Mouse (Mus musculus) midbrain, embryonic 10.5 days (tissue): ENCODE measurements at regions not wholly inside any gene's neighbourhood (a gene's known extent, or its start where the extent isn't known, plus 50 kb on each side); places are given as distances from the start of the nearest gene placed in this dataset.

Source experiments
- DNase-seq: peaks from one replicate; pipeline ENCODE4 v3.0.0-alpha.2; 2017; ENCODE audit warnings: low spot score
- H3K27ac ChIP-seq: fragments of 300-500 bp; sonication (generic); replicated peaks from 2 replicates; pipeline ENCODE4 v1.5.1; 2016; ENCODE audit warnings: mild to moderate bottlenecking
- H3K27me3 ChIP-seq: fragments of 300-500 bp; sonication (generic); 2 replicates; pipeline ENCODE4 v1.6.1; 2016; ENCODE audit warnings: low read depth, mild to moderate bottlenecking; ENCODE audit not compliant: poor library complexity, severe bottlenecking
- H3K36me3 ChIP-seq: fragments of 300-500 bp; sonication (generic); 2 replicates; pipeline ENCODE4 v1.6.1; 2016; ENCODE audit warnings: mild to moderate bottlenecking, moderate library complexity
- H3K4me1 ChIP-seq: fragments of 300-500 bp; sonication (generic); 2 replicates; pipeline ENCODE4 v1.6.1; 2016
- H3K4me3 ChIP-seq: fragments of 300-500 bp; sonication (generic); 2 replicates; pipeline ENCODE4 v1.5.1; 2016; ENCODE audit warnings: mild to moderate bottlenecking, moderate library complexity
- H3K9me3 ChIP-seq: fragments of 300-500 bp; sonication (generic); replicated peaks from 2 replicates; pipeline ENCODE4 v1.6.1; 2016; ENCODE audit warnings: mild to moderate bottlenecking
- WGBS: fragments of 180-500 bp; shearing (Covaris S2); methylation state at CpG from one replicate; pipeline ENCODE4 v1.1.7; 2016; 5-methylcytosine and 5-hydroxymethylcytosine counted together

- no peaks in the 10 kb centered on the region for H3K36me3 ChIP-seq
These were observed 53.9 kb upstream of the Cdkn3 start for GRCm38 (mm10) chr14:46706462-46706861.

GRCm38 (mm10) chr14:46704316-46704751, 56.0 kb upstream of the Cdkn3 start:
- Histone ChIP-seq H3K36me3 (no peaks in the 10 kb centered on the region), H3K27ac (no peak overlapping the region; the same call in 1 of the 2 replicates), H3K9me3 (no peaks in the 10 kb centered on the region), H3K27me3 (peaks cover 8% of the 10 kb centered on the region; the same call in 1 of the 2 replicates), H3K4me1 (0 out of 2 replicates have a peak, but pooled peaks cover 2% of the 10 kb centered on the region), H3K4me3 (no peak overlapping the region)
- DNase-seq: no peak
- 75% methylated on average over 9 of the region's 9 CpGs for WGBS

More at GRCm38 (mm10) chr14:46706462-46706861, 53.9 kb upstream of the Cdkn3 start:
- Histone ChIP-seq H3K27ac (no peak overlapping the region), H3K27me3 (peaks cover 8% of the 10 kb centered on the region; the same call in 1 of the 2 replicates), H3K4me1 (peaks cover 10% of the 10 kb centered on the region), H3K9me3 (no peaks in the 10 kb centered on the region), H3K4me3 (no peak overlapping the region)
- 87% methylated on average over 4 of the region's 4 CpGs for WGBS
- DNase-seq: no peak

- DNase-seq: peak; percentile 59
- WGBS: 34% methylated on average over 17 of the region's 17 CpGs
- Histone ChIP-seq H3K9me3 (no peaks in the 10 kb centered on the region), H3K36me3 (no peaks in the 10 kb centered on the region), H3K4me3 (no peak overlapping the region), H3K4me1 (0 out of 2 replicates have a peak, but pooled peaks cover 2% of the 10 kb centered on the region), H3K27ac (no peak overlapping the region), H3K27me3 (peaks cover 8% of the 10 kb centered on the region; the same call in 1 of the 2 replicates)
These were observed 57.5 kb upstream of the Cdkn3 start for GRCm38 (mm10) chr14:46702669-46703435.

GRCm38 (mm10) chr14:46692571-46692970, 67.8 kb upstream of the Cdkn3 start:
- H3K9me3 ChIP-seq: no peaks in the 10 kb centered on the region
- no peak overlapping the region for H3K27ac ChIP-seq
- 94% methylated on average over 7 of the region's 7 CpGs for WGBS
- peaks cover 7% of the 10 kb centered on the region for H3K4me1 ChIP-seq
- no peak for DNase-seq
- no peak overlapping the region for H3K4me3 ChIP-seq
- no peaks in the 10 kb centered on the region for H3K27me3 ChIP-seq
- no peaks in the 10 kb centered on the region for H3K36me3 ChIP-seq

GRCm38 (mm10) chr14:46692067-46692466, 68.3 kb upstream of the Cdkn3 start:
- 82% methylated on average over 2 of the region's 2 CpGs for WGBS
- Histone ChIP-seq H3K9me3 (no peaks in the 10 kb centered on the region), H3K4me3 (no peak overlapping the region), H3K27me3 (no peaks in the 10 kb centered on the region), H3K36me3 (no peaks in the 10 kb centered on the region), H3K4me1 (peaks cover 7% of the 10 kb centered on the region), H3K27ac (no peak overlapping the region)
- no peak for DNase-seq

- Histone ChIP-seq H3K4me3 (no peak overlapping the region), H3K4me1 (no peaks in the 10 kb centered on the region), H3K27me3 (no peaks in the 10 kb centered on the region), H3K27ac (no peak overlapping the region), H3K36me3 (no peaks in the 10 kb centered on the region), H3K9me3 (no peaks in the 10 kb centered on the region)
- DNase-seq: no peak
- WGBS: 89% methylated on average over 6 of the region's 6 CpGs
These were observed 77.6 kb upstream of the Cdkn3 start for GRCm38 (mm10) chr14:46682728-46683127.

GRCm38 (mm10) chr14:46678935-46679334, 81.4 kb upstream of the Cdkn3 start:
- Histone ChIP-seq H3K27ac (no peak overlapping the region), H3K36me3 (no peaks in the 10 kb centered on the region), H3K4me1 (no peaks in the 10 kb centered on the region), H3K9me3 (no peaks in the 10 kb centered on the region), H3K27me3 (no peaks in the 10 kb centered on the region), H3K4me3 (no peak overlapping the region)
- WGBS: 75% methylated on average over 4 of the region's 4 CpGs
- no peak for DNase-seq

- DNase-seq: no peak
- Histone ChIP-seq H3K4me3 (no peak overlapping the region), H3K9me3 (no peaks in the 10 kb centered on the region), H3K4me1 (no peaks in the 10 kb centered on the region), H3K27me3 (no peaks in the 10 kb centered on the region), H3K27ac (no peak overlapping the region), H3K36me3 (no peaks in the 10 kb centered on the region)
- 89% methylated on average over 9 of the region's 9 CpGs for WGBS
These were observed 88.7 kb upstream of the Cdkn3 start for GRCm38 (mm10) chr14:46671482-46672225.

GRCm38 (mm10) chr14:46671062-46671461, 89.3 kb upstream of the Cdkn3 start:
- DNase-seq: no peak
- H3K9me3 ChIP-seq: no peaks in the 10 kb centered on the region
- H3K36me3 ChIP-seq: no peaks in the 10 kb centered on the region
- H3K4me3 ChIP-seq: no peak overlapping the region
- H3K4me1 ChIP-seq: no peaks in the 10 kb centered on the region
- H3K27me3 ChIP-seq: no peaks in the 10 kb centered on the region
- no peak overlapping the region for H3K27ac ChIP-seq
- 96% methylated on average over 2 of the region's 2 CpGs for WGBS

- Histone ChIP-seq H3K27me3 (0 out of 2 replicates have a peak, but pooled peaks cover 3% of the 10 kb centered on the region), H3K4me1 (no peaks in the 10 kb centered on the region), H3K4me3 (no peak overlapping the region), H3K36me3 (no peaks in the 10 kb centered on the region), H3K27ac (no peak overlapping the region), H3K9me3 (no peaks in the 10 kb centered on the region)
- WGBS: 90% methylated on average over 20 of the region's 20 CpGs
- no peak for DNase-seq
These were observed 89.9 kb upstream of the Cdkn3 start for GRCm38 (mm10) chr14:46670221-46671046.

GRCm38 (mm10) chr14:46668275-46668674, 92.1 kb upstream of the Cdkn3 start:
- no peak overlapping the region for H3K27ac ChIP-seq
- WGBS: 92% methylated on average over 3 of the region's 3 CpGs
- no peak for DNase-seq
- no peaks in the 10 kb centered on the region; the same call in 1 of the 2 replicates for H3K4me1 ChIP-seq
- H3K9me3 ChIP-seq: no peaks in the 10 kb centered on the region
- H3K4me3 ChIP-seq: no peak overlapping the region
- no peaks in the 10 kb centered on the region for H3K36me3 ChIP-seq
- H3K27me3 ChIP-seq: peaks cover 24% of the 10 kb centered on the region

GRCm38 (mm10) chr14:46664305-46664704, 96.0 kb upstream of the Cdkn3 start:
- Histone ChIP-seq H3K36me3 (no peaks in the 10 kb centered on the region), H3K9me3 (no peaks in the 10 kb centered on the region), H3K27me3 (peaks cover 50% of the 10 kb centered on the region), H3K4me1 (peaks cover 27% of the 10 kb centered on the region), H3K4me3 (no peak overlapping the region), H3K27ac (no peak overlapping the region)
- WGBS: 82% methylated on average over 6 of the region's 6 CpGs
- no peak for DNase-seq
